Mouse (Mus musculus) left cerebral cortex, postnatal 25 days (tissue): ENCODE results near the gene Ubtd1. TPM values are rescaled to one million over a fixed set of nuclear protein-coding genes. Genes with fewer than 3 reads are reported as not detected.

Experiments used
- total RNA-seq, 2 experiments: library from RNA; stranded (reverse); gene quantifications; 2 replicates each; pipeline ENCODE4 v1.2.3; 2021

Gene Ubtd1
- total RNA-seq, 2 experiments from 2014 or later: 10.7 to 13.6 TPM

Other genes with a start within 250 kb of the Ubtd1 start
- 10 to 100 TPM; 46.4 to 49.8 TPM for gene Slit1, start 238.1 kb upstream of the Ubtd1 start, total RNA-seq
- gene Arhgap19, start 179.7 kb upstream of the Ubtd1 start, total RNA-seq: 1 to 10 TPM; 2.7 to 3.7 TPM
- gene Frat1, start 151.8 kb upstream of the Ubtd1 start, total RNA-seq: 10 to 100 TPM; 14.2 to 15.2 TPM
- gene Frat2, start 133.6 kb upstream of the Ubtd1 start, total RNA-seq: 1 to 10 TPM; 7.4 to 7.6 TPM
- gene Rrp12, start 85.6 kb upstream of the Ubtd1 start, total RNA-seq: 10 to 100 TPM; 34.5 to 35.5 TPM
- gene Pgam1, start 69.8 kb upstream of the Ubtd1 start, total RNA-seq: 100 to 1,000 TPM; 574 to 598 TPM
- 10 to 100 TPM; 28.0 to 28.5 TPM for gene Exosc1, start 48.3 kb upstream of the Ubtd1 start, total RNA-seq
- 10 to 100 TPM; 45.3 to 46.2 TPM for gene Zdhhc16, start 48.3 kb upstream of the Ubtd1 start, total RNA-seq
- 10 to 100 TPM; 23.7 to 27.0 TPM for gene Mms19, start 606 bp upstream of the Ubtd1 start, total RNA-seq
- gene Ankrd2, start 54.2 kb downstream of the Ubtd1 start, total RNA-seq: under 1 TPM in 1 of 2 experiments, not detected in 1; 0.30 TPM
- gene Hoga1, start 63.8 kb downstream of the Ubtd1 start, total RNA-seq: 1 to 10 TPM; 3.1 to 5.0 TPM
- under 1 TPM; 0.53 to 0.55 TPM for gene 4933411K16Rik, start 70.5 kb downstream of the Ubtd1 start, total RNA-seq
- 10 to 100 TPM; 67.3 to 70.9 TPM for gene Morn4, start 104.6 kb downstream of the Ubtd1 start, total RNA-seq
- 10 to 100 TPM; 61.0 to 63.1 TPM for gene Pi4k2a, start 108.7 kb downstream of the Ubtd1 start, total RNA-seq
- gene Avpi1, start 147.3 kb downstream of the Ubtd1 start, total RNA-seq: 10 to 100 TPM; 28.2 to 29.1 TPM
- 1 to 10 TPM; 9.8 to 9.9 TPM for gene Marveld1, start 165.6 kb downstream of the Ubtd1 start, total RNA-seq
- gene Zfyve27, start 182.2 kb downstream of the Ubtd1 start, total RNA-seq: 10 to 100 TPM; 84.6 to 95.8 TPM
- 1 to 10 TPM in 1 of 2 experiments, under 1 TPM in 1; 0.62 to 1.3 TPM for gene Sfrp5, start 220.5 kb downstream of the Ubtd1 start, total RNA-seq